Mouse (Mus musculus) lung, adult 18-20 months (tissue): ENCODE results near the gene Gm9508.
"Not testable (repeated sequence)": the region's sequence is repeated elsewhere in the genome, so short reads cannot be mapped to it uniquely, and the experiment has no call there.

Source experiments
- DNase-seq, 2 experiments: peaks; one replicate each; pipeline ENCODE4 v3.0.0; 2022; ENCODE audit warnings: mixed read lengths in 2 of 2

Gene Gm9508

DNA sequence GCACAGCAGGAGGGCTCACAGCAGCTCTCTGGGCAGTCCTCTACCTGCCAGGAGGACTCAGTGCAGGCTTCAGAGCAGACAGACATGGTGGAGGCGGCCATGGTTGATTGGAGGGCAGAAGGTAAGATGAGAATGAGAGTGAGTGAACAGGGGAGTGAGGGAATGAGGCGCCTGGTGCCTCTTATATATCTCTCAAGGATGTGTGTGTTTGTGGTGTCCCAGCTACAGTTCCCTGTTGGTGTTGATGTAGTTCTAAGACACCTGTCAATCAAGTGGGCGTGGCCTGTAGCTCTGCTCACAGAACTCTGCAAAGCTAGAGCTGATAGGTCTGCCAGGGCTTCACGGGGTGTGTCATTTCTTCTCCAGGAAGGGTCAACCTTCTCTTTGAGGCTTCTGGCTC lies at the start of gene Gm9508:
Gm9508 (minus strand) TSS at position 101 of the 400 bp plus-strand sequence.
- no peak for DNase-seq

DNA sequence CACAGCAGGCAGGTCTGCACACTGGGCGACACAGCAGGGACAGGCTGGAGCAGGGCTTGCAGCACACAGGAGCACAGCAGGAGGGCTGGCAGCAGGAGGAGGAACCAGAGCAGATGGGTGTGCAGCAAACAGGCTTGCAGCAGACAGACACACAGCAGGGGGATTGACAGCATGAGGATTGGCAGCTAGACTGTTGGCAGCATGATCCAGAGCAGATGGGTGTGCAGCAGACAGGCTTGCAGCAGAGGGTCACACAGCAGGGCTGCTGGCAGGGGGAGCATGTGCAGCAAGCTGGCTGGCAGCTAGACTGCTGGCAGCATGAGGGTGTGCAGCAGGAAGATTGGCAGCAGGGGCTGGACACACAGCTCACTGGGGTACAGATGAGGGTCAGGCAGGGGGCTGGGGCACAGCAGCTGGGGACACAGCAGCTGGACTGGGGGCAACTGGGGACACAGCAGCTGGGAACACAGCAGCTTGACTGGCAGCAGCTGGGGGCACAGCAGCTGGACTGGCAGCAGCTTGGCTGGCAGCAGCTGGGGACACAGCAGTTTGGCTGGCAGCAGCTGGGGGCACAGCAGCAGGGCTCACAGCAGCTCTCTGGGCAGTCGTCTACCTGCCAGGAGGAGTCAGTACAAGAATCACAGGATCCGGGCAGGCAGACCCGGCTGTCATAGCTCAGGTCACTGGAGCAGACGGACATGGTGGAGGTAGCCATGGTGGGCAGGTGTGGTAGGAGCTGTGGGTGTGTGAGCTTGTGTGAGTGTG lies 45.1 kb upstream of the Gm9508 start, which contains the start of gene Gm18596:
Gm18596 (minus strand) TSS at position 715 of the 765 bp plus-strand sequence.
- DNase-seq, result not testable (repeated sequence)

- no peak for DNase-seq
Measured at GRCm38 (mm10) chr10:77738929-77739328, 41.9 kb upstream of the Gm9508 start.

DNA sequence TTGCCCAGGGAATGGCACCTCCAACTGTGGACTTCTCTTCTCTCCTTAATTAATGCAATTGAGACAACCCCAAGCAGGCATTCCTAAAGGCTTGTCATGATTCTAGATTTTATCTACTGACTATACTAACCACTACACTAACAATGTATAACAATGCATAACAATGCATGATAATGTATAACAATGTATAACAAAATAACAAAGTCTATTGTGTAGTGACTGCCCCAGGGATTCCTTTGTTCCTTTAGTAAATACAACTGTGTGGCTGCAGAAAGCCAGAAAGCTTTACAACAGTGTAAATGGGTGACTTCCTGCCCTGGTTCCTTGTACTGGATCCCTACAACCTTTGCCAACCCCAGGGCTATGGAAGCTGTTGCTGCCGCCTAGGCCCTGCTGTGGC lies 38.9 kb upstream of the Gm9508 start:
- no peak for DNase-seq

GRCm38 (mm10) chr10:77729241-77729640 lies 32.2 kb upstream of the Gm9508 start:
- no peak for DNase-seq

DNA sequence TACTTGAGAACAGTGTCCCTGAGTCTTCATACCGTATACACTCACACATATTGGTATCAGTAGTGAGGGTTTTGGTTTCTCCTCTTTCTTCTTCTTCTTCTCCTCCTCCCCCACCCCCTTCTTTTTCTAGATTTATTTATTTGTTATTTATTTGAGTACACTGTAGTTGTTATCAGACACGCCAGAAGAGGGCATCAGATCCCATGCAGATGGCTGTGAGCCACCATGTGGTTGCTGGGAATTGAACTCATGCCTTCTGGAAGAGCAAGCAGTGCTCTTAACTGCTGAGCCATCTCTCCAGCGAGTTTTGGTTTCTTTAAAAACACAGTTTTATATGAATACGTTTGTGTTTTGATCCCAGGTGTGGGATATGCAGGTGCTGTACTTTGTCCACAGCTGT lies 31.2 kb upstream of the Gm9508 start:
- no peak for DNase-seq

DNA sequence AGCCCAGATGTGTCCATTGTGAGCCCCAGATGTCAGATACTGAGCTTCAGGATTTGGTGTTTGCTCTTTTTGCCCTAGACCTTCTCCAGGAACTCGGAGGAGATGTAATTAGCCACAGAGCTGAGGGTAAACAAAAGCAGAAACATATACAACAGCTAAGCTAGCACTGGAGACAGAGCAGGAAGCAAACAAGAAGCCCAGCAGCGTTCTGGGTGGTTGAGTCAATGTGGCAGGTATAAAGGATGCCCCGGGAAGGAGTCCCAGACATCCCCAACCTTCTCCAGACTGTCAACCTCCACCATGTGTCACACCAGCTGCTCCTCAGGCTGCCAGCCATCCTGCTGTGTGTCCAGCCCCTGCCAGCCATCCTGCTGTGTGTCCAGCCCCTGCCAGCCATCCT lies 29.2 kb upstream of the Gm9508 start, which contains the start of gene Gm10100:
Gm10100 (plus strand) TSS at position 301 of the 400 bp plus-strand sequence.
- no peak for DNase-seq

DNA sequence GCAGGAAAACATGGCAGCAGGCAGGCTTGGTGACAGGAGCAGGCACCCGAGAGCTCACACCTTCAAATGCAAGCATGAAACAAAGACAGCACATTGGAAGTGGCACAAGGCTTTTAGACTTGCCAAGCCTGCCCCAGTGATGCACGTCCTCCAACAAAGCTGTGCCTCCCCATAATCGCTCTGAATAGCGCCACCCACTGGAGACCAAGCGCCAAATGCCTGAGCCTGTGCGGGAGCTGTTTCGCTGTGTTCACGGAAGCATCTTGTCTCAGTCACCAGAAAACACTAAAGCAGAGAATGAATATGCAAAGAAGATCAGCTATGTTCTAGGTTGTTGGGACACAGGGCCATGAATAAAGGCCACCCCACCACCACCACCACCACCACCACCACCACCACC lies 27.8 kb upstream of the Gm9508 start:
- no peak for DNase-seq

GRCm38 (mm10) chr10:77720299-77720698 lies 23.3 kb upstream of the Gm9508 start, which contains the start of gene Krtap12-1:
Krtap12-1 (plus strand) TSS chr10:77720599.
- not testable (repeated sequence) for DNase-seq

DNA sequence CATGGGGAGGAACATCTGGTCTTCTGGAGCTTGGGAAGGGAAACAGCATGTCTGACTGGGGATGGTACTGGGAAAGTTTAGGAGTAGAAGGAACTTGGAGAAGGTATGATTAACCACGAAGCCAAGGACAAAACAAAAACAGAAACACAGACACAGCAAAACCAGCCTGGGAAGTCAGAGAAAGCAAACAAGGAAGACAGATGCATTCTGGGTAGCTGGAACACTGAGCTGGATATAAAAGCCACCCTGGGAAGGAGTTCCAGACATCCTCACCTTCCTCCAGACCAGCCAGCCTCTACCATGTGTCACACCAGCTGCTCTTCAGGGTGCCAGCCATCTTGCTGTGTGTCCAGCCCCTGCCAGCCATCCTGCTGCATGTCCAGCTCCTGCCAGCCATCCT lies 18.5 kb upstream of the Gm9508 start, which contains the start of gene Gm10142:
Gm10142 (plus strand) TSS at position 301 of the 400 bp plus-strand sequence.
- DNase-seq, result no peak

- no peak for DNase-seq
Measured at GRCm38 (mm10) chr10:77713734-77714133, 16.7 kb upstream of the Gm9508 start.

DNA sequence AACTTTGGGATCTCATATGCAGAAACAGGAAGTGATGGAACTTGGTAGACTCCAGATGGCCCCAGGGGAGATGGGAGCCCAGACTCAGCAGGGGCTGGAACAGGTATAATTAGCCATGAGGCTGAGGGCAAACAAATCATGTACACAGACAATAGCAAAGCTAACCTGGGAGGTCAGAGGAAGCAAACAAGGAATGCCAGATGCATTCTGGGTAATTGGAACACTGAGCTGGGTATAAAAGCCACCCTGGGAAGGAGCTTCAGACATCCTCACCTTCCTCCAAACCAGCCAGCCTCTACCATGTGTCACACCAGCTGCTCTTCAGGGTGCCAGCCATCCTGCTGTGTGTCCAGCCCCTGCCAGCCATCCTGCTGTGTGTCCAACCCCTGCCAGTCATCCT lies 14.1 kb upstream of the Gm9508 start, which contains the start of gene Gm10024:
Gm10024 (plus strand) TSS at position 301 of the 400 bp plus-strand sequence.
- not testable (repeated sequence) for DNase-seq

DNA sequence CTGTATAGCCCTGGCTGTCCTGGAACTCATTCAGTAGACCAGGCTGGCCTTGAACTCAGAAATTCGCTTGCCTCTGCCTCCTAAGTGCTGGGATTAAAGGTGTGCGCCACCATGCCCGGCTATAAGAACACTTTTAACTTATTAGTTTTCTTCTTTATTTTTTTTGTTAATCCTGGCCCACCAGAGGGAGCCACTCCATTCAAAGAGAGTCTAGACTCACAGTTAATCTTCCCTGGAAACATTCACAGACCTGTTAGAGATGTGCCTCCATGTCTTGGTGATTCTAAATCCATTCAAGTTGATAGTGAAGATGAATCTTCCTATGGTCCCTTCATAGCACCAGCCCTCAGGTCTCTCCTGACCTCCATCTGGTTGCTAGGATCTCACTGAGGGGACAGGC lies 12.8 kb upstream of the Gm9508 start:
- no peak for DNase-seq

DNA sequence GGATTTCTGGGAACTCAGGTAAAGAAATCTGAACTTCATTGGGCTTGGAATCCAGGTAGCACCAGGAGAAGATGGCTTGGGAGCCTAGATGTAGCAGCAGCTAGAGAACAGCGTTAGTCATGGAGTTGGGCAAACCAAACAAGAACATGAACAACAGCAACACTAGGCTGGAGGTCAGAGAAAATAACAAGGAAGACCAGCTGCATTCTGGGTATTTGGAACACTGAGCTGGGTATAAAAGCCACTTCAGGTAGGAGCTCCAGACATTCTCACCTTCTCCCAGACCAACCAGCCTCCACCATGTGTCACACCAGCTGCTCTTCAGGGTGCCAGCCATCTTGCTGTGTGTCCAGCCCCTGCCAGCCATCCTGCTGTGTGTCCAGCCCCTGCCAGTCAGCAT lies 9.3 kb upstream of the Gm9508 start, which contains the start of gene Gm10272:
Gm10272 (plus strand) TSS at position 301 of the 400 bp plus-strand sequence.
- no peak for DNase-seq

DNA sequence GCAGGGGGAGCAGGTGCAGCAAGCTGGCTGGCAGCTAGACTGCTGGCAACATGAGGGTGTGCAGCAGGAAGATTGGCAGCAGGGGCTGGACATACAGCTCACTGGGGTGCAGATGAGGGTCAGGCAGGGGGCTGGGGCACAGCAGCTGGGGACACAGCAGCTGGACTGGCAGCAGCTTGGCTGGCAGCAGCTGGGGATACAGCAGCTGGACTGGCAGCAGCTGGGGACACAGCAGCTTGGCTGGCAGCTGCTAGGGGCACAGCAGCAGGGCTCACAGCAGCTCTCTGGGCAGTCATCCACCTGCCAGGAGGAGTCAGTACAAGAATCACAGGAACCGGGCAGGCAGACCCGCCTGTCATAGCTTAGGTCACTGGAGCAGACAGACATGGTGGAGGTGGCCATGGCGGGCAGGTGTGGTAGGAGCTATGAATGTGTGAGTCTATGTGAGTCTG lies 6.7 kb downstream of the Gm9508 start, which contains the start of gene Gm19402:
Gm19402 (minus strand) TSS at position 402 of the 452 bp plus-strand sequence.
- not testable (repeated sequence) for DNase-seq

GRCm38 (mm10) chr10:77687021-77687420 lies 10.0 kb downstream of the Gm9508 start:
- DNase-seq, result no peak

DNA sequence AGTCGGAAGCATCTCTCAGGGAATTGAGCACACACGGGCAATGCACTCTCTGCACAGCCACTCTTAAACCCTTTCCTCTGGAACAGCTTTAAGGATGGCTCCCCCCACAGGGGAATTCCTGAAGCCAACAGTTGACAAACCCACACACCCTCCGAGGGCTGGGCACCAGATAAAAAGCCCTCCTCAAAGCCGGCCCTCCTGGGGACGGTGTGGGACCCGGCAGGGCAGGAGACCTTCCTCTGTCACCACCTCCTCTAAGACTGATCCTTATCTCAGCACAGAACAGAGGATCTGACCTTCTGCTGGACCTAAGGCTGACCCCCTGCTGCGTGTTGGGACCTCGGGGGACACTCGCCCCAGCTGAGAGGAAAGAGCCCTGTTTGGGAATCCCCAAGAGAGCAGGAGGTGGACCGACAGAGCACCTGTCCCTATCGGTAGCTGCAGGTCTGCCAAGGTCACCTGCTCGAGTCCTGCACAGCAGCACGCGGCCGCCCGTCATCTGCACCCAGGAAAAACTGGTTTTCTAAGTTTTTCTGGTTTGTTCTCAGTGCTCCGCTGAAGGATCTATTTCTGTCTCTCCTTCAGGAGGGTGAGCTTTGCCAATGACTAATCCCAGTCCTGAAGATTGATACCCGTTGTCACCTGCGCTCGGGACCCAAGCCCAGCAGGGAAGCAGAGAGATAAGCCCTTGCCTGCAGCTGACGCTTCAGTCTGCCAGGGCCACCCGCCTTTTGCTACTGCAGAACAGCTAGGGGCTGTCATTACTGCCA lies 11.0 kb downstream of the Gm9508 start, which contains the start of gene Tspear:
Tspear (plus strand) TSS at position 675 of the 770 bp plus-strand sequence.
- DNase-seq, result no peak

- DNase-seq, result no peak
Measured at GRCm38 (mm10) chr10:77684181-77684580, 12.9 kb downstream of the Gm9508 start.

- DNase-seq, result no peak
Measured at GRCm38 (mm10) chr10:77682994-77683393, 14.0 kb downstream of the Gm9508 start.

GRCm38 (mm10) chr10:77677562-77677961 lies 19.5 kb downstream of the Gm9508 start:
- no peak for DNase-seq

DNA sequence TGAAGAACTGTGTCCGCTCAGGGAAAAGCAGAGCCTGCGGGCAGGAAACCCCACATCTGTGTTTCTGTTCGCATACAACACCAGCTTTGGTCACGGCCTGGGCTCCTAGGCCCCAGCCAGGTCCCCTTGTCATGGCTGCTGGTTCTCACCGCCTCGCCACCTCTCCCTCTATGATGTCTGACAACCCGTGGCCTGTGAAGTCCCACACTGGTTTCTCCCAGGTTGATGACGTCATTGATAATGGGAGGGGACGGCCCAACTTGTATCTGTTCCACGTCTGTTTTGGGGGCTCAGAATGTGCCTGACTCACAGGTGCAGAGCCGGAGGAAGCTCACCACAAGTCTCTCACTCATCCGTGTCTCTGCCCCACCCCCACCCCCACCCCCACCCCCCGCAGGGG lies 23.3 kb downstream of the Gm9508 start:
- no peak for DNase-seq

DNA sequence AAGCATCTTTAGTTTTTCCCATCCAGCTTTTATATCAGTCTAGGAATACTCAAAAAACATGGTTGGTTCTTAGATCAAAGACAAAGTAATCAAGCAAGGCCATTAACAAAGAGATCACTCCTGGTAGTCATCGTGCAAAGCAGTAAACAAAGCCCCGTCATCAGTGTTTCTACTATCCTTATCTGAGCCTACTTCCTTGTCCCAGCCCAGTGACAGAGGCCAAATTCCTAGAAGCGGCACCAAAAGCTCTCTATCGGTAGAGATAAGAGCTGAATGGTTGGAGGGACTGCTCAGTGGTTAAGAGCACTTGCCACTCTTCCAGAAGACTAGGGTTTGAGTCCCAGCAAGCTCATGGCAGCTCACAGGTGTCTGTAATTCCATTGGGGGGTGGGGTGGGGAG lies 25.5 kb downstream of the Gm9508 start:
- no peak for DNase-seq

- no peak for DNase-seq
Measured at GRCm38 (mm10) chr10:77670710-77671109, 26.3 kb downstream of the Gm9508 start.
